Mouse (Mus musculus) bone marrow macrophage, adult 2 months (primary cell): ENCODE results near the gene Tnni2. TPM values are rescaled to one million over a fixed set of nuclear protein-coding genes. Genes with fewer than 3 reads are reported as not detected.

Experiments
- H3K27ac ChIP-seq: 2 replicates; pipeline ENCODE4 v1.5.1; 2012; ENCODE audit warnings: low read depth, low read length; ENCODE audit not compliant: insufficient read depth
- H3K4me1 ChIP-seq: 2 replicates; pipeline ENCODE4 v1.6.1; 2012; ENCODE audit warnings: low read length; ENCODE audit not compliant: control insufficient read depth, insufficient read depth
- H3K4me3 ChIP-seq: 2 replicates; pipeline ENCODE4 v1.5.1; 2012; ENCODE audit warnings: mild to moderate bottlenecking, low read length, moderate library complexity; ENCODE audit not compliant: insufficient read depth
- CTCF ChIP-seq: IDR thresholded peaks from 2 replicates; pipeline ENCODE4 v1.5.1; 2012; ENCODE audit warnings: low read depth, mild to moderate bottlenecking, low read length, moderate library complexity
- POLR2A ChIP-seq: IDR thresholded peaks from 2 replicates; pipeline ENCODE4 v1.6.1; 2012; ENCODE audit warnings: mild to moderate bottlenecking, low read depth, low read length, borderline replicate concordance
- polyA plus RNA-seq: library from polyadenylated mRNA; stranded (reverse); fragments of >200 nt; gene quantifications from 2 replicates; pipeline ENCODE4 v1.2.4, GENCODE M21; 2012; ENCODE audit not compliant: missing spikeins, insufficient read depth, insufficient read length

Gene Tnni2
- polyA plus RNA-seq, 1 experiment, result 10.2 TPM

- no peak for TF ChIP-seq CTCF
- TF ChIP-seq POLR2A, result no peak
These were observed 51.9 kb downstream of the Tnni2 start for GRCm38 (mm10) chr7:142493535-142493934.

More at GRCm38 (mm10) chr7:142493535-142493934, 51.9 kb downstream of the Tnni2 start:
- H3K4me3 ChIP-seq, result no peak overlapping the region
- H3K27ac ChIP-seq, result no peak overlapping the region
- no peaks in the 10 kb centered on the region for H3K4me1 ChIP-seq

Other genes starting within 250 kb of the Tnni2 start
- not detected in 2 replicates for gene Krtap5-3, start 240.4 kb upstream of the Tnni2 start, polyA plus RNA-seq
- not detected in 2 replicates for gene Gm7579, start 229.9 kb upstream of the Tnni2 start, polyA plus RNA-seq
- gene Krtap5-5, start 211.8 kb upstream of the Tnni2 start, polyA plus RNA-seq, result not detected in 2 replicates
- not detected in 2 replicates for gene Gm40460, start 200.7 kb upstream of the Tnni2 start, polyA plus RNA-seq
- gene Gm2431, start 183.5 kb upstream of the Tnni2 start, polyA plus RNA-seq, result not detected in 2 replicates
- gene Gm4559, start 167.4 kb upstream of the Tnni2 start, polyA plus RNA-seq, result not detected in 2 replicates
- gene Krtap5-1, start 144.7 kb upstream of the Tnni2 start, polyA plus RNA-seq, result not detected in 2 replicates
- gene Krtap5-4, start 138.3 kb upstream of the Tnni2 start, polyA plus RNA-seq, result not detected in 2 replicates
- 0.59 TPM in 1 of 2 replicates, not detected in the other for gene Ifitm10, start 68.1 kb upstream of the Tnni2 start, polyA plus RNA-seq
- 1.1 TPM in 1 of 2 replicates, not detected in the other for gene Gm49369, start 59.1 kb upstream of the Tnni2 start, polyA plus RNA-seq
- gene Ctsd, start 53.8 kb upstream of the Tnni2 start, polyA plus RNA-seq, result 2,800 and 3,060 TPM in 2 replicates
- 5.6 TPM in 2 replicates for gene Syt8, start 7.0 kb upstream of the Tnni2 start, polyA plus RNA-seq
- 320 and 327 TPM in 2 replicates for gene Lsp1, start 19.0 kb downstream of the Tnni2 start, polyA plus RNA-seq
- 5.1 and 6.0 TPM in 2 replicates for gene Tnnt3, start 57.0 kb downstream of the Tnni2 start, polyA plus RNA-seq
- 27.2 and 47.3 TPM in 2 replicates for gene Mrpl23, start 90.9 kb downstream of the Tnni2 start, polyA plus RNA-seq
- not detected in 2 replicates for gene Igf2, start 225.0 kb downstream of the Tnni2 start, polyA plus RNA-seq
- gene Gm49394, start 228.1 kb downstream of the Tnni2 start, polyA plus RNA-seq, result not detected in 2 replicates